Mouse (Mus musculus) embryonic facial prominence, embryonic 15.5 days (tissue): ENCODE results near the gene Hoxb6. TPM values are rescaled to one million over a fixed set of nuclear protein-coding genes. Genes with fewer than 3 reads are reported as not detected.

ENCODE experiments used
- ATAC-seq: fragments of 200-750 bp; cut with Nextera tagmentation; 2 replicates; pipeline ENCODE4 v1.8.0; 2017; ENCODE audit warnings: low read depth, moderate TSS enrichment; ENCODE audit not compliant: insufficient number of reproducible peaks, low FRiP score, low TSS enrichment
- H3K27ac ChIP-seq: fragments of 300-500 bp; sonication (generic); replicated peaks from 2 replicates; pipeline ENCODE4 v1.5.1; 2015; ENCODE audit warnings: mild to moderate bottlenecking, inconsistent platforms
- H3K27me3 ChIP-seq: fragments of 300-500 bp; sonication (generic); 2 replicates; pipeline ENCODE4 v1.6.1; 2015; ENCODE audit warnings: inconsistent platforms
- H3K36me3 ChIP-seq: fragments of 300-500 bp; sonication (generic); 2 replicates; pipeline ENCODE4 v1.6.1; 2015; ENCODE audit warnings: mild to moderate bottlenecking, inconsistent platforms
- H3K4me1 ChIP-seq: fragments of 300-500 bp; sonication (generic); 2 replicates; pipeline ENCODE4 v1.6.1; 2015; ENCODE audit warnings: inconsistent platforms
- H3K4me2 ChIP-seq: fragments of 300-500 bp; sonication (generic); replicated peaks from 2 replicates; pipeline ENCODE4 v1.6.1; 2015; ENCODE audit warnings: mild to moderate bottlenecking, inconsistent platforms
- H3K4me3 ChIP-seq: fragments of 300-500 bp; sonication (generic); replicated peaks from 2 replicates; pipeline ENCODE4 v1.5.1; 2015; ENCODE audit warnings: mild to moderate bottlenecking, inconsistent platforms
- H3K9ac ChIP-seq: fragments of 300-500 bp; sonication (generic); 2 replicates; pipeline ENCODE4 v1.6.1; 2015; ENCODE audit warnings: inconsistent platforms
- H3K9me3 ChIP-seq: fragments of 300-500 bp; sonication (generic); replicated peaks from 2 replicates; pipeline ENCODE4 v1.6.1; 2016; ENCODE audit warnings: inconsistent platforms
- WGBS: fragments of 180-500 bp; shearing (Covaris S2); methylation state at CpG from one replicate; pipeline ENCODE4 v1.1.7; 2015; 5-methylcytosine and 5-hydroxymethylcytosine counted together
- polyA plus RNA-seq: library from polyadenylated mRNA; unstranded; fragments of >200 nt; fragmentation: Nextera tagmentation; extraction: Ambion mirVana; gene quantifications from 2 replicates; pipeline ENCODE4 v1.2.1, GENCODE M21; 2015

Gene Hoxb6
- polyA plus RNA-seq, 1 experiment from 2014 or later, result not detected

DNA sequence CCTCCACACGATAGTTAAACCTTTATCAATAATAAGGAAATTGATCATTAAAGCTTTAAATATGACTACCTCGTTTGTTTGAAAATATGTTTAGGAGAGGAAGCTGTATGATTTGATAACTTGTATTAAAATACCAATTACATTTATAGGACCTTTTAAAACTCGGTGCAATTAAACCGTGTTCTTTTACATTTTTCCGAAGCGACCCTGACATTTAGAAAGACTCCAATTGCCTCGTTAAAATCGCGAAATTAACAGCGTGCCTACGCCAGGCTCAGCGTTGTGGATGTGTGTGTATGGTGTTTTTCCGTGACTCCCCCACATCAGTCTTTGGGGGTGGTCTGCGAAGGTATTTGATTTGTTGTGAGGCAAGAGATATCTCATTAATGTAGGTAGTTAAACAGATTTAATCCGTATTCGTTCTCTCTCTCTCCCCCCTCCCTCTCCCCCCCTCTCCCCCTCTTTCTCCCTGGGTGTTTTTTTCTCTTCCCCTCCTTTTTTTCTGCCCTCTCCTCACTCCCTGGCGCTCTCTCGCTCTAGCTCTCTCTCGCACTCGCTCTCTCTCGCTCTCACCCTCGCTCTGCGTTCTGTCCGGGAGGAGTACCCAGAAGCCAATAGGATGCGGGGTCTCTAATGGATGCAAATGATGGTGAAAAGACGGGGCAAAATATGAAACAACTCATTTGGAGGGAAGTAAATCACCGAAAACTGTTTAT lies 10.3 kb upstream of the Hoxb6 start, which contains the start of gene Hoxb8:
TSS of gene Hoxb8 (plus strand) at position 51 of the 716 bp plus-strand sequence.
- no peak for ATAC-seq
- no peak within 1 kb of the TSS for H3K4me2 ChIP-seq

DNA sequence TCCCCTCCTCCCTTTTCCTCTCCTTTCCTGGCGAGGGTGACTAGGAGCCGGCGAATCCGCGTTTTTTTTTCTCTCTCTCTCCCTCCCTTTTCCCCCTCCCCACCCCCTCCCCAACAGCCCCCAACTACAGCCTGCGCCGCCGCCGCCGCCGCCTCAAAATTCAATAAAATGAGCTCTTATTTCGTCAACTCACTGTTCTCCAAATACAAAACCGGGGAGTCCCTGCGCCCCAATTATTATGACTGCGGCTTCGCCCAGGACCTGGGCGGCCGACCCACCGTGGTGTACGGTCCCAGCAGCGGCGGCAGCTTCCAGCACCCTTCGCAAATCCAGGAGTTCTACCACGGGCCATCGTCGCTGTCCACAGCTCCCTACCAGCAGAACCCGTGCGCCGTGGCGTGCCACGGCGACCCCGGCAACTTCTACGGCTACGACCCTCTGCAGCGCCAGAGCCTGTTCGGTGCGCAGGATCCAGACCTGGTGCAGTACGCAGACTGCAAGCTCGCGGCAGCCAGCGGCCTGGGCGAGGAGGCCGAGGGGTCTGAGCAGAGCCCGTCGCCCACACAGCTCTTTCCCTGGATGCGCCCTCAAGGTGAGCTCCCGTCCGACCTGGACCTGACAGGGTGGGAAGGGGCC lies 9.4 kb upstream of the Hoxb6 start:
- H3K27me3 ChIP-seq, result peaks cover 99% of the 10 kb centered on the region
- H3K4me3 ChIP-seq, result no peak overlapping the region
- H3K4me2 ChIP-seq, result no peak overlapping the region
- H3K36me3 ChIP-seq, result no peaks in the 10 kb centered on the region
- H3K4me1 ChIP-seq, result peaks cover 20% of the 10 kb centered on the region
- 1% methylated on average over 49 of the region's 49 CpGs for whole genome bisulfite sequencing
- no peak overlapping the region for H3K27ac ChIP-seq
- H3K9me3 ChIP-seq, result no peaks in the 10 kb centered on the region
- no peak overlapping the region for H3K9ac ChIP-seq
- ATAC-seq, result no peak

More for the DNA sequence above, 10.3 kb upstream of the Hoxb6 start, which contains the start of gene Hoxb8:
- Histone ChIP-seq H3K9me3 (no peaks in the 10 kb centered on the region), H3K27me3 (peaks cover 99% of the 10 kb centered on the region), H3K27ac (no peak within 1 kb of the TSS), H3K4me3 (no peak within 1 kb of the TSS), H3K9ac (no peak within 1 kb of the TSS), H3K4me1 (peaks cover 20% of the 10 kb centered on the region), H3K36me3 (no peaks in the 10 kb centered on the region)
- under 1% methylated on average over 27 of the region's 27 CpGs for WGBS

DNA sequence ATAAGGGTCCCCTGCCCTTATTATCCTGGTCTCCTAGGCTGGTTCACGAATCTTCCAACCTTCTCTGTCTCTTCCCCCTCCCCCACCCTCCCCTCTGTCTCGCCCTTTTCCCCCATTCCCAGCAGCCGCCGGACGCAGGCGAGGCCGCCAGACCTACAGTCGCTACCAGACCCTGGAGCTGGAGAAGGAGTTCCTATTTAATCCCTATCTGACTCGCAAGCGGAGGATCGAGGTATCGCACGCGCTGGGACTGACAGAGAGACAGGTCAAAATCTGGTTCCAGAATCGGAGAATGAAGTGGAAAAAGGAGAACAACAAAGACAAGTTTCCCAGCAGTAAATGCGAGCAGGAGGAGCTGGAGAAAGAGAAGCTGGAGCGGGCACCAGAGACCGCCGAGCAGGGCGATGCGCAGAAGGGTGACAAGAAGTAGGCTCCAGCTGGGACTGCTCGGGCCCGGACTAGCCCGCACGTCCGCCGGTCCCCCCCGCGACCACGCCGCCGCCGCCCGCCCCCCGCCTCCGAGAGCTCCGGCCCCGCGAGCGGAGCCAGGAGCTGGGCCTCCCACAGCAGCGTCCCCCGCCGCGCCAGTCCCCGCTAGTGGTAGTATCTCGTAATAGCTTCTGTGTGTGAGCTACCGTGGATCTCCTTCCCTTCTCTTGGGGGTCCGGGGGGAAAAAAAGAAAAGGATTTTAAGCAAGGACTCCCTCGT lies 8.1 kb upstream of the Hoxb6 start:
- no peaks in the 10 kb centered on the region for H3K9me3 ChIP-seq
- no peak overlapping the region for H3K27ac ChIP-seq
- H3K27me3 ChIP-seq, result peaks cover 99% of the 10 kb centered on the region
- WGBS, result under 1% methylated on average over 47 of the region's 49 CpGs
- H3K4me2 ChIP-seq, result peak overlapping the region; percentile 44
- H3K9ac ChIP-seq, result no peak overlapping the region
- ATAC-seq, result 0 out of 2 replicates have a peak, but pooled peaks have one; percentile 39
- H3K4me1 ChIP-seq, result peaks cover 20% of the 10 kb centered on the region
- H3K4me3 ChIP-seq, result peak overlapping the region; percentile 27
- no peaks in the 10 kb centered on the region for H3K36me3 ChIP-seq

DNA sequence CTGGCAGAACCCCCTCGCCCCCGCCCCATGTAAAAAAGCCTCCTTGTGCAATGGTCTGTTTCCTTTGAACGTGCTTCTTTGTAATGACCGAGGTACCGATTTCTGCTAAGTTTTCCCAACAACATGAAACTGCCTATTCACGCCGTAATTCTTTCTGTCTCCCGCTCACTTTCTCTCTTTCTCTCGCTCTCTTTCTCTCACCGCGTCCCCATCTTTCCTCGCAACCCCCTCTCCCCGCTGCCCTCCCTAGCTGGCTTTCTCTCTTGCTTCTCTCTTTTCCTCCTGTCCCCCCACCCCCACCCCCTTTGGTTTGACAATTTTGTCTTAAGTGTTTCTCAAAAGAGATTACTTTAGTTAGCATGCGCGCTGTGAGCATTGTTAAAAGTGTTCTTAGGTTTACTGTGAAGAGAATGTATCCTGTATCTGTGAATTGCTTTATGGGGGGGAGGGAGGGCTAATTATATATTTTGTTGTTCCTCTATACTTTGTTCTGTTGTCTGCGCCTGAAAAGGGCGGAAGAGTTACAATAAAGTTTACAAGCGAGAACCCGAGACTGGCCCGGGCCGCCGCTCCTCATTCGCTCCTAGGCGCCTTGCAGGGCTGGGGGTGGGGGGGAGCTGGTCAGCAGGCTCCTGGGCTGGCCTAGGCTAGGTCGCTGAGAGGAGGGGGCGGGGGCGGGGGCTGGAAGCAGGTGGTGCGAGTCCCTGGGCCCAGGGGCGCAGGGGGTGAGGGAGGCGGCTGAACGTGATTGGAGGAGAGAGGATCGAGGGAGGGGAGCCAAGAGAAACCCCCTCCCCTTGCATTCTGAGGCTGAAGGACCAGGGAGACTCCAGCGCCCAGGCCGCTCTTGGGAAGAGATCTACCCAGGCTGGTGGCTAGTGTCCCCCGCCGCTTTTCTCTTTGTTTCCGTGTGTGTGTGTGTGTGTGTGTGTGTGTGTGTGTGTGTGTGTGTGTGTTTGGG lies 7.2 kb upstream of the Hoxb6 start:
- H3K9ac ChIP-seq, result no peak overlapping the region
- ATAC-seq, result no peak
- H3K27me3 ChIP-seq, result peaks cover 99% of the 10 kb centered on the region
- peak overlapping the region; percentile 27 for H3K4me3 ChIP-seq
- H3K4me2 ChIP-seq, result peak overlapping the region; percentile 44; the same call in 1 of the 2 replicates
- no peaks in the 10 kb centered on the region for H3K36me3 ChIP-seq
- WGBS, result 2% methylated on average over 33 of the region's 37 CpGs
- H3K4me1 ChIP-seq, result peaks cover 20% of the 10 kb centered on the region
- no peaks in the 10 kb centered on the region for H3K9me3 ChIP-seq
- no peak overlapping the region for H3K27ac ChIP-seq

DNA sequence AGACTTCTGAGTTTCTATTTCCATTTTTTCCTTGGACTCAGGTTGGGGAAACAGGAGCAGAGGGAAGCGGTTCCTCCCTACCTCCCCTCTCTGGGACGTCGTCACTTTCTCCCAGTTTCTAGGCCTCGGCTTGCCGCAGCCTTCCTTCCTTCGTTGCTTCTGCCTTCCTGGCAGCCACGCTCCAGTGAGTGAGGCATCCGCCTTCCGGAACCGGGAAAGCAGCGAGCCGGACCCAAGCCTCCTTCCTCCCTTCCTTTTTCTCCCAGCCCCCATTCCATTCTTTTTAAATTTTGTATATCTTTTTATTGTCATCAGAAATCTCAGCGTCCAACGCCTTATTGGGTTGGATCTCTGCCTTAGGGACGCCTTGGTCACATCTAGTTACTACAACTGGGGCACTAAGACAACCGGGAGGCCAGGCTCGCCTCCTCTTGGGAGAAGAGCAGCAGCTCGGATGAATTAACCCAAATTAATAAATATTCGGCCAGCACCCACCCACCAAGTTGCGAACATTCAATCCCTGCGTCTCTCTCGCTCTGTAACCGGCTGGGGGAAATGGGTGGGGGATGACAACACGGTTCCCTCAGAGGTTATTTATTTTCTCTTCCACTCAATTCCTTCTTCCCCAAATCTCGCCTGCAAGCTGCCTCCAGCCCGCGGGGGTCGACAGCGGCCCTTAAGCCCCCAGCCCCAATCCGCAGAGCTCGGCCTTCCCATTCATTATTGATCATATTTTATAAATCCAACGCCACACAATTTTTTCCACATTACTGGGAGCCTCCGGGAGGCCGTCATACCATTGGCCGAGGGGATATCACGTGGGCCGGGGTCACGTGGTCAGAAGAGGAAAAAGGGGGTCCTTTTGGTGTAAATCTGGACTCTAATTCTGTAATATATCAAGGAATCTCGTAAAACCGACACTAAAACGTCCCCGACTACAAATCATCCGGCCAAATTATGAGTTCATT lies 6.2 kb upstream of the Hoxb6 start, which contains the start of gene Hoxb7:
TSS of gene Hoxb7 (plus strand) at position 853 of the 968 bp plus-strand sequence.
- Histone ChIP-seq H3K4me1 (peaks cover 20% of the 10 kb centered on the region), H3K9ac (no peak within 1 kb of the TSS), H3K27me3 (peaks cover 99% of the 10 kb centered on the region), H3K4me3 (0 out of 2 replicates have a peak within 1 kb of the TSS, but pooled peaks have one; percentile 8), H3K4me2 (no peak within 1 kb of the TSS), H3K27ac (no peak within 1 kb of the TSS), H3K36me3 (no peaks in the 10 kb centered on the region), H3K9me3 (no peaks in the 10 kb centered on the region)
- whole genome bisulfite sequencing, result 2% methylated on average over 43 of the region's 43 CpGs
- no peak for ATAC-seq

DNA sequence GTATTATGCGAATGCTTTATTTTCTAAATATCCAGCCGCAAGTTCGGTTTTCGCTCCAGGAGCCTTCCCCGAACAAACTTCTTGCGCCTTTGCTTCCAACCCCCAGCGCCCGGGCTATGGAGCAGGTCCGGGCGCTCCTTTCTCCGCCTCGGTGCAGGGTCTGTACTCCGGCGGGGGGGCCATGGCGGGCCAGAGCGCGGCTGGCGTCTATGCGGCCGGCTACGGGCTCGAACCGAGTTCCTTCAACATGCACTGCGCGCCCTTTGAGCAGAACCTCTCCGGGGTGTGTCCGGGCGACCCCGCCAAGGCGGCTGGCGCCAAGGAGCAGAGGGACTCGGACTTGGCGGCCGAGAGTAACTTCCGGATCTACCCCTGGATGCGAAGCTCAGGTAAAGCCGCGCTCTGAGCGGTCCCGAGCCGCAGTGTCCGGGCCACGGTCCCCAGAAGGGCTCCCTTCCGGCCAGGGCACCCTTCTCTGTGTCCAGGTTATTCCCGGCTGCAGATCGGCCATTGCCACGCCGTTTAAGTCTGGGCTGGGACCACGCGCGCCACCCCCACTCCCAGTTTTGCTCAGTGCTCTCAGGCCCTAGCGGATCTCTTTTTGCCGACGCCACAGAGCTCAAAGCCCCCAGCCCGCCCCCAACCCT lies 5.4 kb upstream of the Hoxb6 start:
- Histone ChIP-seq H3K9me3 (no peaks in the 10 kb centered on the region), H3K27ac (no peak overlapping the region), H3K9ac (no peak overlapping the region), H3K4me2 (no peak overlapping the region), H3K27me3 (peaks cover 99% of the 10 kb centered on the region), H3K4me3 (0 out of 2 replicates have a peak overlapping the region, but pooled peaks have one; percentile 8), H3K4me1 (peaks cover 20% of the 10 kb centered on the region), H3K36me3 (no peaks in the 10 kb centered on the region)
- 1% methylated on average over 55 of the region's 55 CpGs for WGBS
- no peak for ATAC-seq

DNA sequence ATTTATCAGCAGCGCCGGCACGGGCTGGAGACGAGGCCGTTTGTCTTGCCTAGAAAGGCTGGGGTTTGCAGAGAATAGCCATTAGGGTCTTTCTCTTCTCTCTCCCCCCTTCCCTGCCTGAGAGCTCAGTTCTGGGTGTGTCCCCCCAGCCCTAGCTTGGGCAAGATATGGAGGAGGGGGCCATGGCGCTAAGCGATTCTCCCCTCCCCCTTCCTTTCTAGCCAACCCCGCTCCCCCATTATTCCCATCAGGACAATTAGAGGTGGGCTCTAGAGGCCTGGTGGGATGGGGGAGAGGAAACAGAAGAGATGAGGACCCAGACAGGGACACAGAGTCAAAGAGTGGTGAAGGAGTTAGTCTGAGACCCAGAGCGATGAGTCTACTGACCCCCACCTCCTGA lies 4.9 kb upstream of the Hoxb6 start:
- no peak overlapping the region for H3K9ac ChIP-seq
- peaks cover 20% of the 10 kb centered on the region for H3K4me1 ChIP-seq
- no peaks in the 10 kb centered on the region for H3K36me3 ChIP-seq
- peaks cover 99% of the 10 kb centered on the region for H3K27me3 ChIP-seq
- ATAC-seq, result no peak
- WGBS, result under 1% methylated on average over 9 of the region's 9 CpGs
- H3K4me2 ChIP-seq, result no peak overlapping the region
- no peak overlapping the region for H3K4me3 ChIP-seq
- no peaks in the 10 kb centered on the region for H3K9me3 ChIP-seq
- H3K27ac ChIP-seq, result no peak overlapping the region

DNA sequence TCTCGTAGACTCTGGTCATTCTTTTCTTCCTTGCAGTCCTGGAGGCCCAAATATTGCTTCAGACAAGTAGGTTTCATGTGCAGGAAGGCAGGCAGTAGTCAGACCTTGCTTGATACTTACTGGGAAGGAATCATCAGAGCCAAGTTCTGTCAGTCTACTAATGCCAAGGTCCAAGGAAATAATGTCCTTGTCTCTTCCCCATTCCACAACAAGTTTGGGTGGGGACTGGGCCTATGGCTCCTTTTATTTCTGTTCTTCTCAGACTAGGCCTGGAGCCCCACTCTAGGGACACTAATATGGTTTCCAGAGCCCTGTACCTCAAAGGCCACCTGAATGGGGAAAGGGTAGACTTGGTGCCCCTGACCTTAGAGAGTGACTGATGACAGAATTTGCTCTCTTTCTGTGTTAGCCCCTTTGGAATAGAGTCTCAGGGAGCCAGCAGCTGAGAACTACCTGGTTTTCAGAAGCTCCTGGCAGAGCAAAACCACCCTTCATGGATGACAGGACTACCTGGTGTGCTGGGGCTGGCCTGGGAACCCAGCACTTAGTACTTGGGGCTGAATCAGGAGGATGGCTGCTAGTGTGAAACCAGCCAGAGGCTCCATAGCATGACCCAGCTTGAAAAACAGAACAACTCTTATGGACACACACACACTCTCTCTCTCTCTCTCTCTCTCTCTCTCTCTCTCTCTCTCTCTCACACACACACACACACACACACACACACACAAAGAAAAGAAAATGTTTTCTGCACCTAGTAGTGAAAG lies 3.6 kb upstream of the Hoxb6 start:
- no peak for ATAC-seq
- peaks cover 99% of the 10 kb centered on the region for H3K27me3 ChIP-seq
- H3K4me1 ChIP-seq, result peaks cover 14% of the 10 kb centered on the region
- H3K36me3 ChIP-seq, result no peaks in the 10 kb centered on the region
- no peak overlapping the region for H3K27ac ChIP-seq
- H3K9ac ChIP-seq, result no peak overlapping the region
- WGBS, result 6% methylated on average over 1 of the region's 1 CpGs
- no peaks in the 10 kb centered on the region for H3K9me3 ChIP-seq
- H3K4me3 ChIP-seq, result no peak overlapping the region
- H3K4me2 ChIP-seq, result no peak overlapping the region

DNA sequence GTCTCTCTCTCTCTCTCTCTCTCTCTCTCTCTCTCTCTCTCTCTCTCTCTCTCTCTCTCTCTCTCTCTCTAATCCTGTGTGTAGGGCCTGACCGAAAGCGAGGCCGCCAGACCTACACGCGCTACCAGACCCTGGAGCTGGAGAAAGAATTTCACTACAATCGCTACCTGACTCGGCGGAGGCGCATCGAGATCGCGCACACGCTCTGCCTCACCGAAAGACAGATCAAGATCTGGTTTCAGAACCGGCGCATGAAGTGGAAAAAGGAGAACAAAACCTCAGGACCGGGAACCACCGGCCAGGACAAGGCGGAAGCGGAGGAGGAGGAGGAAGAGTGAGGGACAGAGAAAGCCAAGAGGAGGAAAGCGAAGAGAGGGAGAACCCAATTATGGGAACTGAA lies 3.0 kb upstream of the Hoxb6 start:
- H3K27ac ChIP-seq, result no peak overlapping the region
- 2% methylated on average over 21 of the region's 21 CpGs for WGBS
- no peaks in the 10 kb centered on the region for H3K9me3 ChIP-seq
- H3K36me3 ChIP-seq, result no peaks in the 10 kb centered on the region
- H3K4me2 ChIP-seq, result no peak overlapping the region
- H3K4me1 ChIP-seq, result peaks cover 9% of the 10 kb centered on the region
- peaks cover 99% of the 10 kb centered on the region for H3K27me3 ChIP-seq
- no peak overlapping the region for H3K9ac ChIP-seq
- H3K4me3 ChIP-seq, result no peak overlapping the region
- ATAC-seq, result no peak
